Mouse (Mus musculus): ENCODE results near the gene Kl. TPM values are rescaled to one million over a fixed set of nuclear protein-coding genes. Genes with fewer than 3 reads are reported as not detected.

Kl gene
- polyA plus RNA-seq, 1 experiment from 2014 or later: 0.31 TPM

DNA sequence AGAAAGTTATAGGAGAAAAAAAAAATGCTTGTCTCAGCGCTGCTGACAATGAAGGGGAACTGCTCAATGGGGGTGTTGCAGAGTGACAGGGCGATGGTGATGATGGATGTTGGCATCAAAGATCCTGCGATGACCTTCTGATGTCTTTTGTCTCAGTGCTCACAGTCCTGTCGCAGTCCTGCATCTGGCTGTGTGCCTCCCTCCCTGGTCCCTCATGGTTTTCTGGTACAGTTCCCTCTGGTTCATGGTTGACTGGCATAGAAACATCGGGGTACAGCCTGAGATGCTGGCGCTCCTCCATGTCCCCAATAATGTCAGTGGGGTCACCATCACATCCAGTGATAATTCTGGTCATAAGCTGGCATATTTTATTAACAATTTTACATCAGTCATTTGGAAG, 18.7 kb downstream of the Kl start:
- no peak overlapping the region for H3K27ac ChIP-seq
- ATAC-seq (ENCODE audit: low FRiP score): no peak
- no peak overlapping the region for H3K9ac ChIP-seq
- no peaks in the 10 kb centered on the region for H3K9me3 ChIP-seq (replicated peaks)
- 54% methylated on average over 6 of the region's 6 CpGs for WGBS
- no peaks in the 10 kb centered on the region for H3K36me3 ChIP-seq
- peaks cover 4% of the 10 kb centered on the region; the same call in 1 of the 2 replicates for H3K4me1 ChIP-seq
- no peaks in the 10 kb centered on the region for H3K27me3 ChIP-seq
- H3K4me3 ChIP-seq: no peak overlapping the region
- H3K4me2 ChIP-seq (replicated peaks): no peak overlapping the region

DNA sequence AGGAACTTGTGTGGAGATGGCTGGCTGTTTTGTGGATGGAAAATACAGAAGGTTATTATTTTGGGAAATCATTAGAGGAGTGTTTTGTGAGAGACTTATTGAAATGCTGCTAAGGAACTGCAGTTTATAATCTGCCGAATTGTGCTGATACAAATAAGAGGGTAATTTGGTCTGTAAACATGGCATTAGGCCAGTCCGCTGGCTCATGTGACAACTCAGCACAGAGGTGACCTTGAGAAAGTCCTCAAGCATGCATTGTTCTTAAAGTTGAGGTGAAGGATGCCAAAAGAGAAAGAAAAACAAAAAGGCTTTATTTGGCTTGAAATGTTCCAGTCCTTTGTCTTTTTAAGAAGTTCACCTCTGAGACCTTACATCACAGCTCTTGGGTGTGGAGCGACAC, 21.8 kb downstream of the Kl start:
- Histone ChIP-seq H3K4me3 (no peak overlapping the region), H3K9ac (no peak overlapping the region), H3K9me3 (replicated peaks) (no peaks in the 10 kb centered on the region; the same call in 1 of the 2 replicates), H3K4me2 (replicated peaks) (no peak overlapping the region), H3K4me1 (peaks cover 4% of the 10 kb centered on the region; the same call in 1 of the 2 replicates), H3K27me3 (no peaks in the 10 kb centered on the region), H3K27ac (no peak overlapping the region), H3K36me3 (no peaks in the 10 kb centered on the region)
- WGBS: 85% methylated on average over 3 of the region's 3 CpGs
- ATAC-seq (ENCODE audit: low FRiP score): no peak

DNA sequence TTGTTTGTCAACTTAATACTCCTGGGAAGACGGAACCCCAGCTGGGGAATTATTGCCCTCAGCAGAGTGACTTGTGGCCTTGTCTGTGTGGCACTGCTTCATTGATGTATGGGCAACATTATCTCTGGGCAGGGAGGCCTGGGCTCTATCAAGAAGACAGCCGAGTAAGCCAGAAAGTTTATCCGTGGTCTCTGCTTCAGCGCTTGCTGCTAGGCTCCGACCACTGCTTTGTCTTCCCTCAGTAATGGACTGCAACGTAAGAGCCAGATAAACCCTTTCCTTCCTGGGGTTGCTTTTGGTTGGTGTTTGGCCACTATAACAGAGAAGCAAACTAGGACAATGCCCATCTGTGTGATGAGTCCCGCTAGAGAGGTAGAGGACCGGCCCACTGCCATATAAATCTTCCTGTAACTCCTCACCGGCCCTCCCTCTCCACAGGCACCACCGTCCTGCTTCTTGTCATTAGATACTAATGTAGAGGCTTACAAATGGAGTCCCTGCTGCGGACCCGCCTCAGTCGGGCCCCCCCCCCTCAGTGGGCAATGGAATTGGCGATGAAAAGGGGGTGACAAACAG, 25.1 kb downstream of the Kl start:
- Histone ChIP-seq H3K27me3 (no peaks in the 10 kb centered on the region), H3K4me3 (no peak overlapping the region), H3K36me3 (no peaks in the 10 kb centered on the region), H3K9ac (no peak overlapping the region), H3K27ac (no peak overlapping the region), H3K4me2 (replicated peaks) (no peak overlapping the region), H3K4me1 (no peaks in the 10 kb centered on the region), H3K9me3 (replicated peaks) (peaks cover 5% of the 10 kb centered on the region; the same call in 1 of the 2 replicates)
- WGBS: 76% methylated on average over 14 of the region's 14 CpGs
- no peak for ATAC-seq (ENCODE audit: low FRiP score)

DNA sequence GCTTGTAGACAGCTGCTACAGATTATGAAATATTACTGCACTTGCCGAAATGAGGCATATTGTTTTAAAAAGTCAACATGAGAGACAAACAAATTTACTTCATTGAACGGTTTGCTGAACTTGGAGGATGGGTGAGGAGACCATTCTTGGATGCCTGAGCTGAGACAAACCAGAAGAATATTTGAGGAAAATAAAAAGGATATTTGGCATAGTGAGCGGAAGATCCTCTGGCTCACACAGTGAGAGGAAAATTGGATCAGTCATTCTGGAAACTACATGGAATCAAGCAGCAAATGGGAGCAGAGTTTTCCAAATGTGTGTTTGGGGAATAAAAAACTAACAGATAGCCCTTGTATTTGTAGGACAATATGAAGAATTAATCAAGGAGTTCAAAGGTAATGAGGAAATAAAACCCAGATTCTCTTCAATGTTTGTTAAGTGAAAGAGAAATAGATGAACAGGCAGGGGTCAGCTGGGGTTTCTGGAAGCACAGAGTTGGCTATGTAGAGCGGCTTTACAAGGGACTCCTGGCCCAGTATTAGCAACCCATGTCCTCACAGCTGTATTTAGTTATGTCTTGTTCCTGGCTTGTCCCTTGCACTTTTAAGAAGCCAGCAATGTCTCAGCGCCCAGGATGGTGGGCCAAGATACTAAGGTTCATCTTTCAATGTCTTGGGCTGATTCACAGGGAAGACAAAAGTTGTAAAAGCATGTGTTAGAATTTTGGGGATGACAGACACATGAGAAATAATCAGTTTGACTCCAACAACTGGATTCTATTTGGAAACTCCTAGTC, 27.1 kb downstream of the Kl start:
- Histone ChIP-seq H3K9me3 (replicated peaks) (peaks cover 6% of the 10 kb centered on the region; the same call in 1 of the 2 replicates), H3K4me2 (replicated peaks) (no peak overlapping the region), H3K4me1 (no peaks in the 10 kb centered on the region), H3K27ac (no peak overlapping the region), H3K27me3 (no peaks in the 10 kb centered on the region), H3K4me3 (no peak overlapping the region), H3K36me3 (no peaks in the 10 kb centered on the region), H3K9ac (no peak overlapping the region)
- no peak for ATAC-seq (ENCODE audit: low FRiP score)
- WGBS: 86% methylated on average over 5 of the region's 5 CpGs

GRCm38 (mm10) chr5:150982082-150982481, 29.7 kb downstream of the Kl start:
- H3K9ac ChIP-seq: no peak overlapping the region
- H3K27ac ChIP-seq: no peak overlapping the region
- no peak overlapping the region for H3K4me2 ChIP-seq (replicated peaks)
- ATAC-seq (ENCODE audit: low FRiP score): no peak
- H3K27me3 ChIP-seq: no peaks in the 10 kb centered on the region
- H3K4me3 ChIP-seq: no peak overlapping the region
- 87% methylated on average over 2 of the region's 2 CpGs for WGBS
- peaks cover 6% of the 10 kb centered on the region; the same call in 1 of the 2 replicates for H3K9me3 ChIP-seq (replicated peaks)
- H3K36me3 ChIP-seq: no peaks in the 10 kb centered on the region
- H3K4me1 ChIP-seq: no peaks in the 10 kb centered on the region

GRCm38 (mm10) chr5:150994096-150994495, 41.7 kb downstream of the Kl start:
- Histone ChIP-seq H3K4me2 (replicated peaks) (no peak overlapping the region), H3K9ac (no peak overlapping the region), H3K27me3 (no peaks in the 10 kb centered on the region), H3K4me3 (no peak overlapping the region), H3K4me1 (no peaks in the 10 kb centered on the region), H3K27ac (no peak overlapping the region), H3K36me3 (no peaks in the 10 kb centered on the region), H3K9me3 (replicated peaks) (no peaks in the 10 kb centered on the region)
- 88% methylated on average over 7 of the region's 7 CpGs for WGBS
- no peak for ATAC-seq (ENCODE audit: low FRiP score)

GRCm38 (mm10) chr5:150996586-150996985, 44.2 kb downstream of the Kl start:
- H3K9ac ChIP-seq: no peak overlapping the region
- H3K9me3 ChIP-seq (replicated peaks): no peaks in the 10 kb centered on the region
- 70% methylated on average over 2 of the region's 2 CpGs for WGBS
- no peak overlapping the region for H3K4me3 ChIP-seq
- no peak for ATAC-seq (ENCODE audit: low FRiP score)
- no peaks in the 10 kb centered on the region for H3K36me3 ChIP-seq
- no peaks in the 10 kb centered on the region for H3K4me1 ChIP-seq
- H3K27me3 ChIP-seq: no peaks in the 10 kb centered on the region
- H3K27ac ChIP-seq: no peak overlapping the region
- no peak overlapping the region for H3K4me2 ChIP-seq (replicated peaks)

- no peak overlapping the region for H3K4me2 ChIP-seq (replicated peaks)
Measured at GRCm38 (mm10) chr5:151001111-151001510, 48.7 kb downstream of the Kl start.

DNA sequence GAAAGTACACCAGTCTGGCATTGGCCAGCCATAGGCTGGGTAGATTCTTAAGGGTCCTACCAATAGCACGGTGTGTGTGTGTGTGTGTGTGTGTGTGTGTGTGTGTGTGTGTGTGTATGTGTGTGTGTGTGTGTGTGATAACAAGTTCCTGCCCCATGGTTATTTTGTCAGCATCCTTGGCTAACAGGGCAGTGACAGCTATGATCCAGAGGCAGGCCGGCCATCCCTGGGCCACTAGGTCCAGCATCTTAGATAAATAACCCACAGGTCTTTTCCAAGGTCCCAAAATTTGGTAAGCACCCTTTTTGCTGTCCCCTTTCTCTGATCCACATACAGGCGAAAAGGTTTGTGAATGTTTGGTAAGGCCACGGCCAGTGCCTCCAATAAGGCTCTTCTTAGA, 49.6 kb downstream of the Kl start:
- 90% methylated on average over 4 of the region's 4 CpGs for WGBS
- no peak for ATAC-seq (ENCODE audit: low FRiP score)
- Histone ChIP-seq H3K9ac (no peak overlapping the region), H3K4me1 (no peaks in the 10 kb centered on the region), H3K9me3 (replicated peaks) (no peaks in the 10 kb centered on the region), H3K27me3 (no peaks in the 10 kb centered on the region), H3K27ac (no peak overlapping the region), H3K4me2 (replicated peaks) (no peak overlapping the region), H3K4me3 (no peak overlapping the region), H3K36me3 (no peaks in the 10 kb centered on the region)

More at GRCm38 (mm10) chr5:151001111-151001510, 48.7 kb downstream of the Kl start:
- no peak overlapping the region for H3K27ac ChIP-seq
- no peaks in the 10 kb centered on the region for H3K9me3 ChIP-seq (replicated peaks)
- no peaks in the 10 kb centered on the region for H3K27me3 ChIP-seq
- no peak overlapping the region for H3K9ac ChIP-seq
- 94% methylated on average over 7 of the region's 7 CpGs for WGBS
- no peak overlapping the region for H3K4me3 ChIP-seq
- H3K36me3 ChIP-seq: no peaks in the 10 kb centered on the region
- no peak for ATAC-seq (ENCODE audit: low FRiP score)
- H3K4me1 ChIP-seq: no peaks in the 10 kb centered on the region

DNA sequence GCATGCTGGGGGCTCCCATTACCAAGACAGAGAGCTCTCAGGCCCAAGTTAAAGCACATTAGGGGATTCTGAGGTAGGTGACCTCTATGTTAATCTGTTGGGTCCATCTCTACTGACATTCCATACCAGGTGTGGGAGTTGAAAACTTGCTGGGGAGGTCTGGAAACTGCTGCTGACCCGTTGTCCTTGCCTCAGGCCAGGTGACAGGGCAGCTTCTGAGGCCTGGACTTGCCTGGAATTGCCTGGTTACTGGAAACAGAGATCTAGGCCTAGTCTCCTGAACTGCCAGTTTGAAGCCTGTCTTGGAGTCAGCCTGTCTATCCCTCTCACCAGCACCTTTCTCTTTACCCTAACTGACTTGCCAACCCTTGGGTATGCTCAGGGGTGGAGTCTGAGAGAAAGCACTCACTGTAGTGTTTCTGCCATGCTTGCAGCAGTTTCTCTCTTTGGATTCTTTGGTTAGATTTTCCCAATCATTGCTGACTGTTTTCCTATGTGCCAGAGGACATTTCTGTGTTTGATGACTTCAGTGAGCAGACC, 51.9 kb downstream of the Kl start:
- H3K9me3 ChIP-seq (replicated peaks): no peaks in the 10 kb centered on the region
- no peaks in the 10 kb centered on the region for H3K4me1 ChIP-seq
- ATAC-seq (ENCODE audit: low FRiP score): no peak
- H3K9ac ChIP-seq: no peak overlapping the region
- H3K27ac ChIP-seq: no peak overlapping the region
- WGBS: 82% methylated on average over 1 of the region's 1 CpGs
- H3K36me3 ChIP-seq: no peaks in the 10 kb centered on the region
- no peak overlapping the region for H3K4me2 ChIP-seq (replicated peaks)
- no peak overlapping the region for H3K4me3 ChIP-seq
- H3K27me3 ChIP-seq: no peaks in the 10 kb centered on the region

DNA sequence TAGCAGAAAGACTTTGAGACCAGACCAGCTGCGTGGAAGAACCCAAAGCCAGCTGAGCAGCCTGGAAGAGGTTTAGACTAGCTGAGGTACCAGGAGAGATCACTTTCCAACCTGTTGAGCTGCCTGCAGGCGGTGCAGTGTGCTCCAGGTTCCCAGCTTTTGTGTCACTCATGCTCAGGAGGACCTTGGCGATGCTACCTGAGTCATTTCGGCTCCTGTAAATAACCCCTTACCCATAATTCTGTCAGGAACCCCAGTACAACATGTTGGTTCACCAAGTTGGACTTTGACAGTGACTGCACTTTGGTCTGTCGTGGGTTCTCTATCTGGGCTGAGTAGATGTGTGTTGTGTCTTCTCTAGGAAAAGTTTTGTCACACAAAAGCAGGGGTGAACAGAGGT, 66.0 kb downstream of the Kl start:
- Histone ChIP-seq H3K4me2 (replicated peaks) (no peak overlapping the region), H3K27ac (no peak overlapping the region), H3K36me3 (no peaks in the 10 kb centered on the region), H3K9me3 (replicated peaks) (no peaks in the 10 kb centered on the region), H3K4me3 (no peak overlapping the region), H3K4me1 (peaks cover 4% of the 10 kb centered on the region; the same call in 1 of the 2 replicates), H3K27me3 (no peaks in the 10 kb centered on the region), H3K9ac (no peak overlapping the region)
- ATAC-seq (ENCODE audit: low FRiP score): no peak
- WGBS: 83% methylated on average over 5 of the region's 5 CpGs

DNA sequence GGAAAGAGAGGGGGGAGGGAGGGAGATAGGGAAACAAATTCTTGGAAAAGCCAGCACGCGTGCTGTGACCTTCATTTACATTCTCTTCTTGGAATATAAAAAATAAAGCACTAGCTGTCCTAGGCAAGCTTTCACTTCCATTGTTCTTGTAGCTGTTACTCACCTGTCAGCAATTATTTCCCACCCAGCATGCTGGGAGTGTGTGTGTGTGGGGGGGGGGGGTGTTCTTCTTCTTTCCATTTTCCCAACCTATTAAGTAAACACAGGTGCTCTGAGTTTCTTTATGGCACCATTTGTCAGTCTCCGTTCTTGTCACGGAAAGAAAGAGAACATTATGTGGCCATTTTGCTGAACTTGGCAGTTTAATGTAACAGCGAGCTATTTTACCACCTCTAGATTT, 66.6 kb downstream of the Kl start:
- no peak overlapping the region for H3K4me2 ChIP-seq (replicated peaks)
- no peaks in the 10 kb centered on the region for H3K9me3 ChIP-seq (replicated peaks)
- no peaks in the 10 kb centered on the region for H3K27me3 ChIP-seq
- H3K36me3 ChIP-seq: no peaks in the 10 kb centered on the region
- no peak for ATAC-seq (ENCODE audit: low FRiP score)
- WGBS: 75% methylated on average over 5 of the region's 5 CpGs
- no peak overlapping the region for H3K4me3 ChIP-seq
- peaks cover 7% of the 10 kb centered on the region; the same call in 1 of the 2 replicates for H3K4me1 ChIP-seq
- H3K27ac ChIP-seq: no peak overlapping the region
- H3K9ac ChIP-seq: no peak overlapping the region

Measured in hindbrain, embryonic 12.5 days (tissue).